Mouse (Mus musculus): Measurements from ENCODE around the gene Lrig1. TPM values are rescaled to one million over a fixed set of nuclear protein-coding genes. Genes with fewer than 3 reads are reported as not detected.
"Not testable (repeated sequence)": the region's sequence is repeated elsewhere in the genome, so short reads cannot be mapped to it uniquely, and the experiment has no call there.

The Lrig1 gene
- total and polyA plus RNA-seq, 3 experiments: 23.3 to 32.7 (median 30.4) TPM

GRCm38 (mm10) chr6:94565766-94566165, 134.2 kb downstream of the Lrig1 start:
- no peak overlapping the region for H3K27ac ChIP-seq
- H3K79me2 ChIP-seq (replicated peaks; ENCODE audit: control insufficient read depth, insufficient read depth, low read length): no peaks in the 10 kb centered on the region
- no peak for DNase-seq
- H3K9ac ChIP-seq (ENCODE audit: low read depth, low read length): no peak overlapping the region
- no peak overlapping the region for H3K4me3 ChIP-seq
- H3K27me3 ChIP-seq (ENCODE audit: control insufficient read depth, insufficient read depth, low read length): no peaks in the 10 kb centered on the region
- WGBS: 92% methylated on average over 2 of the region's 2 CpGs
- intact Hi-C loops (cut with DNase I): no loop called here
- no peaks in the 10 kb centered on the region for H3K4me1 ChIP-seq (ENCODE audit: control insufficient read depth, insufficient read depth, low read length)
- no peaks in the 10 kb centered on the region for H3K36me3 ChIP-seq (ENCODE audit: control insufficient read depth, insufficient read depth, low read length)
- TF ChIP-seq POLR2A (IDR thresholded peaks at IDR 0.05; ENCODE audit: insufficient read depth, low read depth, low read length): no peak
- no peak for TF ChIP-seq EP300 (IDR thresholded peaks at IDR 0.05; ENCODE audit: insufficient read depth, low read depth, low read length)
- no peak for TF ChIP-seq CTCF (IDR thresholded peaks at IDR 0.05)

- Histone ChIP-seq H3K27ac (no peak overlapping the region), H3K4me3 (no peak overlapping the region), H3K36me3 (ENCODE audit: control insufficient read depth, insufficient read depth, low read length) (no peaks in the 10 kb centered on the region), H3K79me2 (replicated peaks; ENCODE audit: control insufficient read depth, insufficient read depth, low read length) (no peaks in the 10 kb centered on the region), H3K4me1 (ENCODE audit: control insufficient read depth, insufficient read depth, low read length) (no peaks in the 10 kb centered on the region), H3K9ac (ENCODE audit: low read depth, low read length) (no peak overlapping the region), H3K27me3 (ENCODE audit: control insufficient read depth, insufficient read depth, low read length) (no peaks in the 10 kb centered on the region)
- WGBS: 60% methylated on average over 8 of the region's 8 CpGs
- DNase-seq: no peak
- intact Hi-C loops (cut with DNase I): no loop called here
- no peak for TF ChIP-seq EP300 (IDR thresholded peaks at IDR 0.05; ENCODE audit: insufficient read depth, low read depth, low read length)
- TF ChIP-seq CTCF (IDR thresholded peaks at IDR 0.05): peak; percentile 49
- TF ChIP-seq POLR2A (IDR thresholded peaks at IDR 0.05; ENCODE audit: insufficient read depth, low read depth, low read length): no peak
Observed at GRCm38 (mm10) chr6:94563203-94563940, 136.6 kb downstream of the Lrig1 start.

- H3K4me3 ChIP-seq: no peak overlapping the region
- no peaks in the 10 kb centered on the region for H3K27me3 ChIP-seq (ENCODE audit: control insufficient read depth, insufficient read depth, low read length)
- no peaks in the 10 kb centered on the region for H3K36me3 ChIP-seq (ENCODE audit: control insufficient read depth, insufficient read depth, low read length)
- no peaks in the 10 kb centered on the region for H3K4me1 ChIP-seq (ENCODE audit: control insufficient read depth, insufficient read depth, low read length)
- intact Hi-C loops (cut with DNase I): no loop called here
- no peak for DNase-seq
- no peaks in the 10 kb centered on the region for H3K79me2 ChIP-seq (replicated peaks; ENCODE audit: control insufficient read depth, insufficient read depth, low read length)
- TF ChIP-seq POLR2A (IDR thresholded peaks at IDR 0.05; ENCODE audit: insufficient read depth, low read depth, low read length): no peak
- no peak for TF ChIP-seq CTCF (IDR thresholded peaks at IDR 0.05)
- no peak for TF ChIP-seq EP300 (IDR thresholded peaks at IDR 0.05; ENCODE audit: insufficient read depth, low read depth, low read length)
- WGBS: 73% methylated on average over 1 of the region's 1 CpGs
- H3K27ac ChIP-seq: no peak overlapping the region
- H3K9ac ChIP-seq (ENCODE audit: low read depth, low read length): no peak overlapping the region
Observed at GRCm38 (mm10) chr6:94561346-94561745, 138.6 kb downstream of the Lrig1 start.

- no peak for TF ChIP-seq CTCF (IDR thresholded peaks at IDR 0.05)
- no peak for TF ChIP-seq EP300 (IDR thresholded peaks at IDR 0.05; ENCODE audit: insufficient read depth, low read depth, low read length)
- TF ChIP-seq POLR2A (IDR thresholded peaks at IDR 0.05; ENCODE audit: insufficient read depth, low read depth, low read length): no peak
- Histone ChIP-seq H3K4me3 (no peak overlapping the region), H3K79me2 (replicated peaks; ENCODE audit: control insufficient read depth, insufficient read depth, low read length) (no peaks in the 10 kb centered on the region), H3K36me3 (ENCODE audit: control insufficient read depth, insufficient read depth, low read length) (no peaks in the 10 kb centered on the region), H3K9ac (ENCODE audit: low read depth, low read length) (no peak overlapping the region), H3K4me1 (ENCODE audit: control insufficient read depth, insufficient read depth, low read length) (no peaks in the 10 kb centered on the region), H3K27ac (no peak overlapping the region), H3K27me3 (ENCODE audit: control insufficient read depth, insufficient read depth, low read length) (no peaks in the 10 kb centered on the region)
- 85% methylated on average over 1 of the region's 1 CpGs for WGBS
- intact Hi-C loops (cut with DNase I): no loop called here
- DNase-seq: no peak
Observed at GRCm38 (mm10) chr6:94560896-94561295, 139.1 kb downstream of the Lrig1 start.

- H3K4me1 ChIP-seq (ENCODE audit: control insufficient read depth, insufficient read depth, low read length); H3K4me3 ChIP-seq; H3K36me3 ChIP-seq (ENCODE audit: control insufficient read depth, insufficient read depth, low read length); intact Hi-C loops (cut with DNase I); H3K79me2 ChIP-seq (replicated peaks; ENCODE audit: control insufficient read depth, insufficient read depth, low read length); H3K27me3 ChIP-seq (ENCODE audit: control insufficient read depth, insufficient read depth, low read length); DNase-seq; H3K27ac ChIP-seq; H3K9ac ChIP-seq (ENCODE audit: low read depth, low read length): not testable (repeated sequence)
- WGBS: 80% methylated on average over 1 of the region's 1 CpGs
Observed at GRCm38 (mm10) chr6:94558603-94559002, 141.4 kb downstream of the Lrig1 start.

Small RNA genes lying within 50 kb of the gene (microRNA-seq; reads per million reads assigned to microRNA genes)
- gene Mir7041: 0 reads per million in 2 experiments

Other genes with a start within 250 kb of the Lrig1 start
- gene Slc25a26, start 199.8 kb downstream of the Lrig1 start, total RNA-seq (2021): 10 to 100 TPM; 18.0 to 19.2 TPM
- 18.7 and 33.6 TPM in 2 replicates for gene Slc25a26, start 199.8 kb downstream of the Lrig1 start, polyA plus RNA-seq (2012; rRNA removed)